Mouse (Mus musculus) large intestine, adult 2 months (tissue): ENCODE measurements around the gene Fbxl19. TPM values are rescaled to one million over a fixed set of nuclear protein-coding genes. Genes with fewer than 3 reads are reported as not detected.

ENCODE experiments used
- DNase-seq: peaks from one replicate; pipeline ENCODE4 v3.0.0-alpha.2; 2012; ENCODE audit warnings: low read depth, low spot score
- WGBS: fragments of 180-500 bp; shearing (Covaris S2); methylation state at CpG from one replicate; pipeline ENCODE4 v1.1.7; 2018; 5-methylcytosine and 5-hydroxymethylcytosine counted together
- polyA plus RNA-seq: library from polyadenylated mRNA; depleted of rRNA; stranded (reverse); fragments of >200 nt; gene quantifications from 2 replicates; pipeline ENCODE4 v1.2.3, GENCODE M21; 2012; rRNA removed

The Fbxl19 gene
- polyA plus RNA-seq: 28.6 and 34.4 TPM in 2 replicates

- under 1% methylated on average over 26 of the region's 26 CpGs for WGBS
- peak; percentile 55 for DNase-seq
Measured at GRCm38 (mm10) chr7:127744366-127745045, at the start of gene Fbxl19. TSS of gene Fbxl19 (plus strand) at chr7:127744543.

GRCm38 (mm10) chr7:127698986-127699385 is 45.4 kb upstream of the Fbxl19 start:
- 80% methylated on average over 6 of the region's 6 CpGs for WGBS
- DNase-seq: no peak

- DNase-seq: no peak
- 54% methylated on average over 3 of the region's 3 CpGs for WGBS
Measured at GRCm38 (mm10) chr7:127700712-127701331, 43.5 kb upstream of the Fbxl19 start.

GRCm38 (mm10) chr7:127703561-127704178 is 40.7 kb upstream of the Fbxl19 start:
- no peak for DNase-seq
- 93% methylated on average over 8 of the region's 8 CpGs for WGBS

- no peak for DNase-seq
- 81% methylated on average over 6 of the region's 6 CpGs for WGBS
Measured at GRCm38 (mm10) chr7:127704598-127704997, 39.7 kb upstream of the Fbxl19 start.

GRCm38 (mm10) chr7:127705706-127706105 is 38.6 kb upstream of the Fbxl19 start:
- WGBS: 92% methylated on average over 4 of the region's 4 CpGs
- DNase-seq: no peak

- DNase-seq: no peak
Measured at GRCm38 (mm10) chr7:127707045-127707956, 37.0 kb upstream of the Fbxl19 start.

GRCm38 (mm10) chr7:127707957-127708206 is 36.5 kb upstream of the Fbxl19 start:
- WGBS: 2% methylated on average over 5 of the region's 5 CpGs
- DNase-seq: no peak

More at GRCm38 (mm10) chr7:127707045-127707956, 37.0 kb upstream of the Fbxl19 start:
- WGBS: 56% methylated on average over 22 of the region's 22 CpGs

- 2% methylated on average over 79 of the region's 90 CpGs for WGBS
- DNase-seq: peak; percentile 68
Measured at GRCm38 (mm10) chr7:127708207-127709078, 35.9 kb upstream of the Fbxl19 start, which contains the start of gene Bcl7c. TSS of gene Bcl7c (minus strand) at chr7:127708933.

GRCm38 (mm10) chr7:127709261-127709979 is 34.9 kb upstream of the Fbxl19 start:
- no peak for DNase-seq
- WGBS: 65% methylated on average over 5 of the region's 5 CpGs

GRCm38 (mm10) chr7:127711031-127711430 is 33.3 kb upstream of the Fbxl19 start:
- WGBS: 47% methylated on average over 3 of the region's 3 CpGs
- DNase-seq: no peak

- WGBS: 40% methylated on average over 3 of the region's 3 CpGs
- no peak for DNase-seq
Measured at GRCm38 (mm10) chr7:127711456-127711855, 32.9 kb upstream of the Fbxl19 start.

GRCm38 (mm10) chr7:127712461-127713385 is 31.6 kb upstream of the Fbxl19 start, which contains the start of gene Ctf1:
TSS of gene Ctf1 (plus strand) at chr7:127712736.
- whole genome bisulfite sequencing: 3% methylated on average over 28 of the region's 28 CpGs
- DNase-seq: peak; percentile 47

GRCm38 (mm10) chr7:127714816-127715215 is 29.5 kb upstream of the Fbxl19 start:
- 83% methylated on average over 4 of the region's 4 CpGs for WGBS
- no peak for DNase-seq

- no peak for DNase-seq
- 5% methylated on average over 41 of the region's 41 CpGs for WGBS
Measured at GRCm38 (mm10) chr7:127716992-127717391, 27.4 kb upstream of the Fbxl19 start.

GRCm38 (mm10) chr7:127718339-127718738 is 26.0 kb upstream of the Fbxl19 start:
- no peak for DNase-seq
- 95% methylated on average over 6 of the region's 6 CpGs for WGBS

GRCm38 (mm10) chr7:127719258-127719657 is 25.1 kb upstream of the Fbxl19 start:
- 88% methylated on average over 6 of the region's 6 CpGs for WGBS
- DNase-seq: no peak
